Mouse (Mus musculus) erythroblast, embryonic 14.5 days (primary cell): ENCODE results near the gene Cers4. TPM values are rescaled to one million over a fixed set of nuclear protein-coding genes. Genes with fewer than 3 reads are reported as not detected.

ENCODE experiments used
- H3K27me3 ChIP-seq: 2 replicates; pipeline ENCODE4 v1.6.1; 2012; ENCODE audit warnings: inconsistent platforms; ENCODE audit not compliant: control insufficient read depth
- H3K36me3 ChIP-seq: 2 replicates; pipeline ENCODE4 v1.6.1; 2012; ENCODE audit warnings: mild to moderate bottlenecking, inconsistent platforms; ENCODE audit not compliant: control insufficient read depth
- H3K4me1 ChIP-seq: 2 replicates; pipeline ENCODE4 v1.6.1; 2012; ENCODE audit warnings: inconsistent platforms; ENCODE audit not compliant: control insufficient read depth
- H3K4me3 ChIP-seq: replicated peaks from 2 replicates; pipeline ENCODE3; 2012; ENCODE audit warnings: moderate library complexity, mild to moderate bottlenecking, inconsistent platforms
- H3K9me3 ChIP-seq: 2 replicates; pipeline ENCODE4 v1.6.1; 2012; ENCODE audit warnings: low read length, inconsistent platforms, mixed read lengths; ENCODE audit not compliant: control insufficient read depth
- GATA1 ChIP-seq: IDR thresholded peaks from 2 replicates; pipeline ENCODE4 v1.6.1; 2012; ENCODE audit warnings: low read length, inconsistent platforms, mixed read lengths
- TAL1 ChIP-seq: IDR thresholded peaks from 3 replicates; pipeline ENCODE4 v1.6.1; 2012; ENCODE audit warnings: low read length, inconsistent platforms, mixed read lengths
- polyA plus RNA-seq: library from polyadenylated mRNA; stranded (reverse); fragments of >175 nt; gene quantifications from 2 replicates; pipeline ENCODE4 v1.2.3, GENCODE M21; 2012

Gene Cers4
- polyA plus RNA-seq, 1 experiment = not detected

DNA sequence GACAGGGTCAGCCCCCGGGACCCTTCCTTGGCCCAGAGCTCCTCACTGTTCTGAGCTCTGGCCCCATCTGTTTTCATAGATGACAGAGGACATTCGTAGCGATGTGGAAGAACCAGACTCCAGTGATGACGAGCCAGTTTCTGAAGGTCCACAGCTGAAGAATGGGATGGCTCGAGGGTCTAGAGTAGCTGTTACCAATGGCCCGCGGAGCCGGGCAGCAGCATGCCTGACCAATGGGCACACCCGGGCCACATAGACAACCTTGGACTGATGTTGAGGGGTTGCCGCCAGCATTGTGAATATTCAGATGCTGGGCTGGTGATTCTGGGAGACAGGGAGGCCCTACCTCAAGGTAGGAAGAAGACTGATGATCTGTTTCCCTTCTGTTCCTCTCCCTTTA is 30.7 kb downstream of the Cers4 start:
- TF ChIP-seq TAL1 (no peak), GATA1 (no peak)
- no peaks in the 10 kb centered on the region for H3K4me1 ChIP-seq
- no peaks in the 10 kb centered on the region for H3K9me3 ChIP-seq
- no peak overlapping the region for H3K4me3 ChIP-seq
- no peaks in the 10 kb centered on the region for H3K27me3 ChIP-seq
- H3K36me3 ChIP-seq = no peaks in the 10 kb centered on the region

Other genes with a start within 250 kb of the Cers4 start
- 1.1 and 1.3 TPM in 2 replicates for gene Tgfbr3l, start 244.8 kb upstream of the Cers4 start, polyA plus RNA-seq
- 5.1 and 6.0 TPM in 2 replicates for gene Snapc2, start 239.9 kb upstream of the Cers4 start, polyA plus RNA-seq
- 0.32 and 0.42 TPM in 2 replicates for gene Ctxn1, start 233.8 kb upstream of the Cers4 start, polyA plus RNA-seq
- gene Timm44, start 217.1 kb upstream of the Cers4 start, polyA plus RNA-seq = 4.0 and 5.5 TPM in 2 replicates
- 0.06 and 0.15 TPM in 2 replicates for gene Ccl25, start 167.8 kb upstream of the Cers4 start, polyA plus RNA-seq
- 1.1 and 1.2 TPM in 2 replicates for gene Elavl1, start 167.6 kb upstream of the Cers4 start, polyA plus RNA-seq
- not detected in 2 replicates for gene Zfp958, start 120.1 kb downstream of the Cers4 start, polyA plus RNA-seq